Mouse (Mus musculus) T-helper 2 cell (primary cell): Measurements from ENCODE around the gene Palm2.

Experiments
- in situ Hi-C: fragments of 300-600 bp; cut with MboI, MseI; formaldehyde crosslinking; loops from one replicate; pipeline ENCODE4 v1.15.1; 2025; ENCODE audit warnings: high pct_unique_total_duplicates

Palm2 gene

DNA sequence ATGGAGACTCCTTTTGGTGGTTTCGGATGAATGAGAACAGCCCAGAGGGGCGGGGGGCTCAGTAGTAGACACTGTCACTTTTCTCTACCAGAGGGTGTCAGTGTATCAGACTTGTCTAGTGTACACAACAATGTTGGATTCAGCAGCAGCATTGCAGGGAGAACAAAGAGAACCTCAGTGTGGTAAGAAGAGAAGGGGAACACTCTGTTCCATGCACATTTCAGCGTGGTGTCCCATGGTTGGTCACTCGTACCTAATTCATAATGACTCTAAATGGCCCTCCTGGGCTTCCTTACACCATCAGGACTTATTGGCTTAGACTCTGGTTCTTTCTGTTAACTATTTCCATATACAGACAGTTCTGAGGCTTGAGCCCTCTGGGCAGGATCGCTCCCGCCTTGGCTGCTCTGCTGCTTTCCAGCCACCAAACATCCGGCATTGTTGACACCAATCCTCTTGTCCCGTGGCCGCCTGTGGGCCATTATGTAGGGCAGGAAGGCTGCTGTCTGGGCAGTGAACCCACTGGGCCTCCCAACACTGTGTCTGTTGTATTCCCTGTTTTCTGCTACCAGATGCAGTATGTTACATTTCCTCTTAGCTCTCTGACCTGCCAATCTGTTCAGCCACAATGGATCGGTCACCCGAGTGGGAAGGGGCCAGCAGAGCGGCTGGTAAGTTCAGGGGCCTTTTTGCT is 264.0 kb downstream of the Palm2 start:
- in situ Hi-C loops, result no loop called here

DNA sequence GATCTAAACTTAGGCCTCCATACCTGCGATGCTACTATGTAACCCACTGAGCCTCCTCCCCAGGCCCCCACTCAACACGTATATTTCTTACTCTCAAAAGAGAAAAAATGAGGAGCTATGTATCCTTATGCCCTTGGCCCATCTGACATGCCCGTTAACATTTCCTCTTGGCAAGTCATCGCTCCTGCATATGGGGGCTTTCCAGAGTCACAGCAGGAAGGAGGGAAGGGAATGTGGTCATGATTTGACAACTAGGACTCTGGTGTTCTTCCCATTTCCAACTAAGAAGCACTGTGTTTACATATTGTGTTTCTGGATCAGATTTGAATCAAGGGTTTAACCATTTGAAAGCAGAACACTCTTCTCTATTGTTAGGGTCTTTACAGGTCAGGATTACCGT is 267.5 kb downstream of the Palm2 start:
- in situ Hi-C loops, result no loop called here

GRCm38 (mm10) chr4:57703574-57704470 is 269.8 kb downstream of the Palm2 start:
- in situ Hi-C loops, result no loop called here

GRCm38 (mm10) chr4:57704575-57704974 is 270.5 kb downstream of the Palm2 start:
- in situ Hi-C loops, result no loop called here

DNA sequence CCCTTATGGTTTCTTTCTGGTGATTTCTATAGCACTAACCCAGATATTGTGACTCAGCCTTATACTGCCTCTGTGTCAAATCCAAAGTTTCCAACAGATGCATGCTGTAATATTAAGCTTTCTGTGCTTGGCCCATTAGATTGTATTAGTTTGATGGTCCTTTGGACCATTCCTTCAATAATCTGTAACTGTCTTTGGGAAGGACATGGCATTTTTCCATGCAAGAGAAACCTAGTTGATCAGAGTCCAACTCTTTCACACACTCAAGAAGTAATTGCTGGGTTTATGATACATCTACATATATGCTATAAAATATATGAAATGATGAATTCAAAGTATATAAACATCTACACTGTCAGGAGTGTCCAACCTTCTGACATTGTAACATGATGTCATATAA is 281.8 kb downstream of the Palm2 start:
- in situ Hi-C loops, result no loop called here

- in situ Hi-C loops, result no loop called here
Measured at GRCm38 (mm10) chr4:57716735-57717134, 282.7 kb downstream of the Palm2 start.

DNA sequence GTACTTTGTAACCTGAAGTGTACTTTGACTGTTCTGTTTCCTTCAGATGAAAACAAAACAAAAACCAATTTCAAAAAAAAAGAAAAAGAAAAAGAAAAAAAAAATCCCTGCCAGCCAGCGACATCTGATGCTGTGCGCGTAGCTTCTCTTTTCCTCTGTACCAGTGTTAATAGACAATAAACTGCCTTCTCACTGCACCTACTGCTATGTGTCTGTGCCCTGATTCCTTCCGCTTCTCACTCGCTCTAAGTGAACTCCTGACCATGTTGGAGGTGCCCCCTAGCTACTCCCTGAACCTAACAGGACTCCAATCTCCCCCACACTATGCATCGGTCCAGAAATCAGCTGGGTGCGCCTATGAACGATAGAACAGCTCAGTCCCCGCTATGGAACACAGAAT is 283.3 kb downstream of the Palm2 start, which contains the start of gene Akap2:
Gene Akap2 (plus strand): TSS at position 304 of the 400 bp plus-strand sequence.
- in situ Hi-C loops, result no loop called here

DNA sequence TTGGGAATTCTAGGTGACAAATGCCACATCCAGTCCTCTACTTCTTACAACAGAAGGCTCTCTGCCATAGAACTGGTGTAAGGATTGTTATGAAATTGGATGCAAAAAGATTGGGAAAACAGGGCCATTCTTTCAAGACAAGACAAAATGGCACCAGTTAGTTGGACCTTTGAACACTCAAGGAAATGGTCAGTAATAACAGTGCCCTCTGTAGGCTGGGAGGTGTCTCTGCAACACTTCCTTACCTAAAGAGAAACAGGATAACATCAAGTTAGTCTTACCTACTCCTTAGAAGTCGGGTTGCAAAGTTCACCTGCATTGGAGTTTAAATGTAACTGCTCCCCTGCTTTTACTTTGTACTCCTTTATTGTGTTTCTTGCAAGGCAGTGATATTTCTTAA is 285.3 kb downstream of the Palm2 start:
- in situ Hi-C loops, result no loop called here

DNA sequence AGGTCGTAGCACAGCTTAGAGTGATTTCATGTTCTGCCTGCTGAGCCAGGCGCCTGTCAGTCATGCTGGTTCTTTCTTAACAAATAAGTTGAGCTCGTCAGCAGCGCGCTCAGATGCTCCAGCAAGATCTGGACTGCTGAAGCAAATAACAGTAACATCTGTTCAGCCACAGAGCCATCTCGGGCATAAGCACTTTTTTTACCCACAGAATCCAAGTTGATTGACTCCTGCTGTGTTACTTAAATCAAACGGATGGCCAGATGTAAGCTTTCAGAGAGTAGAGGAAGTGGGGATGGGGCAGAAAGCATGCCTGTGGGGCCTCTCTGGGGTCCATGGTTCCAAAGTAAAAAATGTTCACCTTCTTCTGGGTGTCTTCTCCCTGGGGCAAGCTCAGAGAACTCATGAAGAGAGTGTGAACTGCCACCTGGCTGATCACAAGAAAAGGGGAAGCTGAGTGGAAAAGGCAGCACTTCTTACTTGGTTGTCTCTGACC is 286.9 kb downstream of the Palm2 start:
- in situ Hi-C loops, result no loop called here

DNA sequence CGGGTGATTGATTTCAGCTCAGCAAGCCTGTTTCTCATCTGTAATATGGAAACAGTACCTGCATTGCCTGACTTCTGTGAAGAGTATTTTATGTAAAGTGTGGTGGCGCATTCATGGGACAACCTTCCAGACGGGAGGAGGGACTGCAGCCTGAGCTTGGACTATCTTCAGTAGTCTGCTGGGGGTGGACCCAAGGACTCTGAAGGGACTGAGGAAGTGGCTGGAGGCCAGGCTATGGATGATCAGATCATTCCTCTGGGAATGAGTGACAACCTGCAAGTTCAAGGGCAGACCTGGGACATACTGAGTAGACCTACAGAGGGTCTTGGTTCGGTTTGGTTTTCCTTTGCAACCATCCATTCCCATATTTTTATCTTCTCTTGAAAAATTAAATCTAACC is 288.2 kb downstream of the Palm2 start:
- in situ Hi-C loops, result no loop called here

DNA sequence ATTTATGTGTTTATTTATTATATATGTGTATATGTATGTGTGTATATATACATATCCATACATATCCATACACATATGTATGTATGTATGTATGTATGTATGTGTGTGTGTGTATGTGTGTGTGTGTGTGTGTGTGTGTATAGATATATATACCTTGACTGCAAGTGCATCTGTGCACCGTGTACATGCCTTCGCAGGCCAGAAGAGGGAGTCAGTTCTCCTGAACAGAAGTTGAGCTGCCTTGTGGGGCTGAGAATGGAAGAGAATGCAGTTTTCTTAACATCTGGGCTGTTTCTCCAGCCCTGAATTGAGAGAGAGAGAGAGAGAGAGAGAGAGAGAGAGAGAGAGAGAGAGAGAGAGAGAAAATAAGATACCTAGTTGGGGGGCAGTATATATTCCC is 289.6 kb downstream of the Palm2 start:
- in situ Hi-C loops, result no loop called here

GRCm38 (mm10) chr4:57725569-57725968 is 291.5 kb downstream of the Palm2 start:
- in situ Hi-C loops, result no loop called here

DNA sequence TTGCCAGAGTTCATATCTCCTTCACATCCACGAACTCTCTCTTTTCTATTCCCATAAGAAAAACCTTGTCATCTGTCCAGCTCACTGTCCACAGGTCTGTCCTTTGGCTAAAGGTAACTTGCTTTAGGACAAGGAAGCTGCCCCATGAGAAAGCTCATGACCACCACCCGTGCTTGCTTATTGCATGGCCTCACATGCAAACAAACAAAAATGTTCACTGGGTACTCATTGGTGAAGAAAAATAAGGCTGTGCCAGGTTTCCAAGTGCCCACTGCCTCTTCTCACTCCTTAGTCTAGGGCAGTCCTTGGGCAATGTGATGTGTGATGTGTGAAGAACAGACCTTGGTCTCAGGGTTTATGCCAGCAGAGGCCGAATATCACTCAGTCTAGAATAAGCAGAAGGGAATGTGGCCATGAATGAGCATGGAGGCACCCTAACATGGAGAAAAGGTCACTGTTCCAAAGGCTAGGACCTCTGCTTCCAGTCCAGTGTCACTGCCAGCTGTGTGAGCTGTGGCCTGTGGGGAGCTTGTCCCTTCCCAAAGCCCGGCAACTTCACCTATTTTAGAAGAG is 294.6 kb downstream of the Palm2 start:
- in situ Hi-C loops, result no loop called here

DNA sequence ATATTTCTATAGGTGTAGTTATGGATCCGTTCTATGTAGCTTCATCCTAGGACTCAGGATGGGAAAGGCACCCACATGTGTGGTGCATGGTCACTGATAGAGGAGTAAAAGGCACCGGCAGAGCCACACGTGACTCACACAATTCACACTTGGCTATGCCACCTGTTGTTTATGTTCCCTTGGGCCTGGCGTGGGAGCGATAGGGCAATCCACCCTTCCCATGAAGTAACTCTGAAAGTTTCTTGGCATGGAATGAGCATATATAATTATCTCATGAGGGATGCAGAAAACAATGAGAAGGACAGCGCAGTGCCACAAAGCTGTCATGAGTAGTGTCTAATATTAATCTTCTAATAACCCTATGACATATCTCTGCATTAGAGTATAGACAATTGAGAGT is 296.0 kb downstream of the Palm2 start:
- in situ Hi-C loops, result loop anchor here (5.0 kb wide), 1 partner anchor 57 kb away; no protein-coding TSS in a partner anchor

- in situ Hi-C loops, result loop anchor here (5.0 kb wide), 1 partner anchor 56 kb away; no protein-coding TSS in a partner anchor
Measured at GRCm38 (mm10) chr4:57730801-57731598, 297.0 kb downstream of the Palm2 start.

DNA sequence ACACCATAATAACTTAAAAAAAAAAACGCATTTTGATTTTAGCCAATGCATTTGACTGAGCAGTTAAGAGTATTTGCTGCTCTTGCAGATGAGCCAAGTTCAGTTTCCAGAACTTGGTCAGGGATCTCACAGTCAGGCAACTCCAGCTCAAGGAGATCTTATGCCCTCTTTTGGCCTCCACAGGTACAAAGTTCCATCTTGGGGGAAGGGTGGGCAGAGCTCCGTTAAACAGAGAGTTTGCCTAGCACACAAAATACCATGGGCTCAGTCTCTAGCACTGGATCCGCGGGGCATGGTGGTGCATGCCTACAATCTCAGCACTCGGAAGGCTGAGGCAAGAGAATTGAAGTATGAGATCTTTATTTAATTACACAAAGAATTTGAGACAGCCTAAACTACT is 298.3 kb downstream of the Palm2 start:
- in situ Hi-C loops, result loop anchor here (5.0 kb wide), 1 partner anchor 55 kb away; no protein-coding TSS in a partner anchor

DNA sequence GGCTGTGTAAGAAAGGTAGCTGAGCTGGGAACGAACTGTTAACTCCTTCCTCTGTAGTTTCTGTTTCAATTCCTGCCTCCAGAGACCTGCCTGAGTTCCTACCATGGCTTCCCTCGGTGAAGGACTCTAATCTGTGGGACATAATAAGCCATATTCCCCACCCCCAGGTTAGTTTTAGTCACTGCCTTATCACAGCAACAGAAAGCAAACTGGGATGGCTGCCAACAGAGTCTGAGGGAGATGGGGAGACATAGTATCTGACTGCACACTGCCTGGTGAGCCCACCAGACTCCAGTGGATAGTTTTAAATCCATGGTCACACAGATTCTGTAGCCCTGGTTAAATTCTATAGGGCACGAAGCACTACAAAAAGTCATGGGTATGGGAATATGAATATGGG is 299.4 kb downstream of the Palm2 start:
- in situ Hi-C loops, result loop anchor here (5.0 kb wide), 1 partner anchor 54 kb away; no protein-coding TSS in a partner anchor

DNA sequence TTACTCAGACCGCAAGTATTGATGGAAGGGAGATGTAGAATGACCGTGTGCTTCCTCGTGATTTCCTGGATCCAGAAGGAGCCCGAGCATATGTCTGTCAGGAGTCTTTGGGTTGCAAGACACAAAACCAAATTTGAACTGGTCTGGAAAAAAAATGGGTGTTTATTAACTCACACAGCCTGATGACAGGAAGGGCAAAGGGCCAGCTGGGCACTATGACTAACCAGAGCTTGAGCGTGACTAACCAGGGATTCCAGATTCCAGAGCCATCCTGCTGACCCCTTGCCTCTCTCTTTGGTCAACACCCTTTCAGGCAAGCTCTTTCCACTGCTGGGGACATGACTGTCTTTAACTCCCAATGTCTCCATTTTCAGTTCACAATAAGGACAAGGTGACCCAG is 301.4 kb downstream of the Palm2 start:
- in situ Hi-C loops, result no loop called here

DNA sequence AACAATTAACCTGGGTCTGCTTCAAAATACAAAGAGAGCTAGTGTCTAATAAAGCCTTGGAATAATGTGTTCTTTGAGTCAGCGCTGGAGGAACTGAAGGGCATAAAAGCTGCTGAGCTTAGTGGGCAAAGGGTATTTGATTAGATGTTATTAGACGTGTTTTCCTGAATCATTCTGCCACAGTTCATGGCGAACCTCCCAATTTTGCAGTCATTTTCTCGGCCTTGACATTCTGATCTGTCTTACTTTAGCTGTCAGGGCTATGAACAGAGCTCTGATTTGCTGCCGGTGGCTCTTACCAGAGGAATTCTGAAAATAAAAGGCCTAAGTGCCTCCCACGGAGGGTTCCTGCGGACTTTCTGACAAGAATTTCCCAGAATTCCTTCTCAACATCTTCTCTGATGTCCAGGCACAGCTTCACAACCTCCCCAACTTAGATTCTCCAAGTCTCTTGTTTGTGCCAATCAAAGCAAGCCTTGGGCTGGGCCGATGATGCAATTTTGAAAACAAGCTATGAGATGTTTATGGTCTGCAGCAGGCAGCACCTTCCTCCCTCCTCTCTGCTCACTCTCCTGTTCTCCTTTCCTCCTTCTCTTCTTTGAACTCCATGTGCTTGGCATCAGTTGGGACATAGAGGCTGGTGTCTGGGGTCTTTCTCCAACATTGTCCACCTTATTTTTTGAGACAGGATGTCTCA is 305.0 kb downstream of the Palm2 start:
- in situ Hi-C loops, result no loop called here

DNA sequence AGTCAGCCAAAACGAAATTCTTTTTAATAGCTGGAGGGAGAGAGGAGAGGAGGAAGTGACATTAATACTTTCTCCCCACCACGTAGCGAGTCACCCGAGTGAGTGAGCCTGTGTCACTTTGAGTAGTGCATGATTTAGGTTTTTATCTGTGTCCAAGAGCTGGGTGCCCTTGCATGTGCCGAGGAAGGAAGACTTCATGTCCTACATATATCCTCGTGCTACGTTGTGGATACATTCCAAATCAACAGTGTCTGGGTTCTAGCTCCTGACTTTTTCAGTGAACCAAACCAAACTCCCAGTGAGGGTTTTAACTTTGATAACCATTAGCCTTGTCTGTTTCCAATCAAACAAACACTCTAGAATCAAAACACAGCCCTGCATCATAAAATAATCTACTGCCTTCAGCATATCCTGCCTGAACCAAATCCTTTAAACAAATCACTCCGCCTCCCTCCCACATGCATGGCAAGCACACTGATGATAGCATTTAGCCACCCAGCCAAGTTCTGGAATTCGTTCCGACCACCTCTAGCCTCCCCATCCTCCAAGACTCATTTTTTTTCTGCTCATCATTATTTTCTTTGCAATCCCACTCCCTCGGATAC is 309.4 kb downstream of the Palm2 start:
- in situ Hi-C loops, result no loop called here
